Mouse (Mus musculus) heart, adult 2 months (tissue): ENCODE data around the gene Ppp1cc.

Experiments used
- CTCF ChIP-seq: fragments of 200-600 bp; IDR thresholded peaks from 2 replicates; pipeline ENCODE4 v1.8.1; 2022; ENCODE audit warnings: antibody characterized with exemption, mild to moderate bottlenecking, moderate library complexity
- POLR2A ChIP-seq: fragments of 200-500 bp; IDR thresholded peaks from 2 replicates; pipeline ENCODE4 v1.6.1; 2011; ENCODE audit warnings: mild to moderate bottlenecking, low read depth, low read length, control low read depth; ENCODE audit not compliant: insufficient read depth

GRCm38 (mm10) chr5:122110625-122111024 lies 47.5 kb upstream of the Ppp1cc start:
- TF ChIP-seq CTCF (no peak), POLR2A (peak; percentile 95)
